18 mouse cellular contexts compared by ENCODE assay signal in the genomic region with DNA sequence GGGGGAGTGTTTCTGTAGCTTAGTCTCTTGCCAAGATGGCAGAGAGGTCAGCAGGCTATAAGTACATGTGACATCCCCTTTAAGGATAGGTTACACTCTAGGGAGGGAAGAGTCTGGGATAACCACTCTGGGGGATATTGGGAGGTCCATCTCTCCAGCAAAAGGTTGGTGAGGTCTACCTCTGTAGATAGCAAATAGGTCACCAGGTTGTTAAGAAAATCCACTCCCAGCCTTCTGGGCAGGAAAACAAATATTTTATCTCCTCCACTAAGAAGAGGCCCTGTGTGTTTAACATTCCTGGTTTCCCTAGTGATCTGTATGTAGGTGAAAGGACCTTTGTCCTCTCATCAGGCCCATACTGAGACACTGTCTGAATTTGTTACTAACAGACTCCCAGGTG. TPM values are rescaled to one million over a fixed set of nuclear protein-coding genes. Genes with fewer than 3 reads are reported as not detected.
A peak's percentile ranks its signal among the peaks of the same experiment; 100 is the strongest.
DNase-seq lines count a peak whose midpoint lies in the region; ATAC-seq lines count a peak whose summit lies in the region.
"Had no signal": no experiment of that assay in that cellular context is flagged by ENCODE, and none has a peak within 500 bp of the region (broad histone marks: within the 10 kb centered on the region; RNA-seq: fewer than 3 reads in every experiment).

No protein-coding gene starts in this region.

- no peak overlapping the region for H3K27ac ChIP-seq in kidney, embryonic 15.5 days
- no peak overlapping the region for H3K27ac ChIP-seq in kidney, embryonic 14.5 days (ENCODE audit: low read depth, low read length)
- H3K27ac ChIP-seq in intestine, embryonic 16.5 days (ENCODE audit: low read length), result peak overlapping the region; percentile 77
- peak overlapping the region; percentile 17; the same call in 1 of the 2 replicates for H3K27ac ChIP-seq in stomach, embryonic 14.5 days (ENCODE audit: low read length)
- H3K27ac ChIP-seq: forebrain, embryonic 15.5 days; hindbrain, embryonic 10.5 days; midbrain, embryonic 10.5 days; neural tube, embryonic 15.5 days had no signal

- DNase-seq in heart, postnatal 10 days, result peak; percentile 41 to 47
- DNase-seq in spleen, postnatal 4 days (ENCODE audit: low spot score in 2 of 2), result no peak
- DNase-seq in frontal cortex, adult 2 months (ENCODE audit: extremely low spot score in 1 of 2, low spot score in 1 of 2), result no peak
- DNase-seq: cerebellum, adult 18-20 months; gastrocnemius, postnatal 14 days; kidney, adult 18-20 months; lung, adult 2 months; spleen, adult 18-20 months; thymus, adult 18-20 months had no signal

- H3K9me3 ChIP-seq in kidney, embryonic 15.5 days (replicated peaks), result no peaks in the 10 kb centered on the region
- H3K9me3 ChIP-seq in kidney, embryonic 14.5 days (ENCODE audit: control insufficient read depth, low read length), result no peaks in the 10 kb centered on the region
- no peaks in the 10 kb centered on the region for H3K9me3 ChIP-seq in intestine, embryonic 16.5 days (ENCODE audit: control insufficient read depth, low read length)
- no peaks in the 10 kb centered on the region for H3K9me3 ChIP-seq in stomach, embryonic 14.5 days (ENCODE audit: control insufficient read depth, low read depth, low read length)
- H3K9me3 ChIP-seq: forebrain, embryonic 15.5 days; hindbrain, embryonic 10.5 days; midbrain, embryonic 10.5 days; neural tube, embryonic 15.5 days had no signal

- intact Hi-C loops in heart, postnatal 10 days (cut with DNase I), result no loop called here

- H3K4me3 ChIP-seq in kidney, embryonic 15.5 days (replicated peaks), result no peak overlapping the region
- H3K4me3 ChIP-seq in kidney, embryonic 14.5 days (ENCODE audit: low read length), result no peak overlapping the region
- H3K4me3 ChIP-seq in intestine, embryonic 16.5 days (ENCODE audit: low read length), result no peak overlapping the region
- no peak overlapping the region for H3K4me3 ChIP-seq in stomach, embryonic 14.5 days (ENCODE audit: low read depth, low read length)
- H3K4me3 ChIP-seq: forebrain, embryonic 15.5 days; hindbrain, embryonic 10.5 days; midbrain, embryonic 10.5 days; neural tube, embryonic 15.5 days had no signal

- peaks cover 12% of the 10 kb centered on the region for H3K4me1 ChIP-seq in kidney, embryonic 15.5 days
- H3K4me1 ChIP-seq in kidney, embryonic 14.5 days (ENCODE audit: control insufficient read depth, insufficient read depth, low read length), result 0 out of 2 replicates have a peak, but pooled peaks cover 4% of the 10 kb centered on the region
- peaks cover 24% of the 10 kb centered on the region; the same call in 1 of the 2 replicates for H3K4me1 ChIP-seq in intestine, embryonic 16.5 days (ENCODE audit: control insufficient read depth, insufficient read depth, low read length)
- H3K4me1 ChIP-seq in stomach, embryonic 14.5 days (ENCODE audit: control insufficient read depth, insufficient read depth, low read length), result no peaks in the 10 kb centered on the region
- H3K4me1 ChIP-seq: forebrain, embryonic 15.5 days; hindbrain, embryonic 10.5 days; neural tube, embryonic 15.5 days had no signal

- no peaks in the 10 kb centered on the region for H3K27me3 ChIP-seq in kidney, embryonic 15.5 days
- no peaks in the 10 kb centered on the region for H3K27me3 ChIP-seq in kidney, embryonic 14.5 days (ENCODE audit: control insufficient read depth, insufficient read depth, low read length)
- no peaks in the 10 kb centered on the region for H3K27me3 ChIP-seq in intestine, embryonic 16.5 days (replicated peaks; ENCODE audit: control insufficient read depth, insufficient read depth, low read length)
- H3K27me3 ChIP-seq in stomach, embryonic 14.5 days (ENCODE audit: control insufficient read depth, insufficient read depth, low read length), result no peaks in the 10 kb centered on the region
- H3K27me3 ChIP-seq: CH12.LX; forebrain, embryonic 15.5 days; neural tube, embryonic 15.5 days had no signal

- H3K4me2 ChIP-seq in kidney, embryonic 15.5 days, result no peak overlapping the region
- H3K4me2 ChIP-seq in kidney, embryonic 14.5 days (replicated peaks; ENCODE audit: low read depth, low read length), result no peak overlapping the region
- H3K4me2 ChIP-seq in intestine, embryonic 16.5 days (ENCODE audit: low read depth, low read length), result no peak overlapping the region
- H3K4me2 ChIP-seq in stomach, embryonic 14.5 days (replicated peaks; ENCODE audit: low read depth, low read length), result no peak overlapping the region
- H3K4me2 ChIP-seq: forebrain, embryonic 15.5 days; neural tube, embryonic 15.5 days had no signal

- no peak overlapping the region for H3K9ac ChIP-seq in kidney, embryonic 15.5 days
- H3K9ac ChIP-seq in kidney, embryonic 14.5 days (ENCODE audit: low read depth, low read length), result no peak overlapping the region
- H3K9ac ChIP-seq in intestine, embryonic 16.5 days (ENCODE audit: low read depth, low read length), result no peak overlapping the region
- H3K9ac ChIP-seq in stomach, embryonic 14.5 days (replicated peaks; ENCODE audit: low read depth, low read length), result no peak overlapping the region
- H3K9ac ChIP-seq: forebrain, embryonic 15.5 days; neural tube, embryonic 15.5 days had no signal

- peak; percentile 71; the same call in 1 of the 2 replicates for ATAC-seq in kidney, embryonic 15.5 days (replicated peaks; ENCODE audit: low FRiP score)
- ATAC-seq in kidney, embryonic 14.5 days (ENCODE audit: low FRiP score, low TSS enrichment), result no peak
- peak; percentile 95 for ATAC-seq in intestine, embryonic 16.5 days
- peak; percentile 81 for ATAC-seq in stomach, embryonic 14.5 days (ENCODE audit: insufficient number of reproducible peaks, insufficient read depth, low FRiP score, low read depth)

- no peaks in the 10 kb centered on the region for H3K36me3 ChIP-seq in kidney, embryonic 15.5 days
- H3K36me3 ChIP-seq in kidney, embryonic 14.5 days (ENCODE audit: control insufficient read depth, insufficient read depth, low read length), result no peaks in the 10 kb centered on the region
- no peaks in the 10 kb centered on the region for H3K36me3 ChIP-seq in intestine, embryonic 16.5 days (ENCODE audit: control insufficient read depth, insufficient read depth, low read length)
- H3K36me3 ChIP-seq in stomach, embryonic 14.5 days (ENCODE audit: control insufficient read depth, insufficient read depth, low read length), result no peaks in the 10 kb centered on the region
- H3K36me3 ChIP-seq: forebrain, embryonic 15.5 days; hindbrain, embryonic 10.5 days; midbrain, embryonic 10.5 days; neural tube, embryonic 15.5 days had no signal

RNA-seq across cellular contexts. Expression of a gene that starts 46.3 kb away (rescaled TPM):
- 253 and 254 TPM in 2 replicates for polyA plus RNA-seq in kidney, embryonic 15.5 days (2015; fragmentation: Nextera tagmentation; extraction: Ambion mirVana)
- polyA plus RNA-seq in kidney, embryonic 14.5 days (2014; fragmentation: Nextera tagmentation; extraction: Ambion mirVana), result 183 and 275 TPM in 2 replicates
- total RNA-seq in heart, postnatal 10 days (2021), result 100 to 1,000 TPM; 270 to 287 TPM
- polyA plus RNA-seq in intestine, embryonic 16.5 days (2015; fragmentation: Nextera tagmentation; extraction: Ambion mirVana), result 354 and 361 TPM in 2 replicates
- 341 and 374 TPM in 2 replicates for polyA plus RNA-seq in stomach, embryonic 14.5 days (2014; fragmentation: Nextera tagmentation; extraction: Ambion mirVana)
- 98.4 and 107 TPM in 2 replicates for polyA plus RNA-seq in frontal cortex, adult 2 months (2012; rRNA removed)

Comparison
In these comparisons a context has a peak if more than half of its experiments do, and no peak if none do; other contexts are left out.
1. H3K27ac ChIP-seq: peak in intestine, embryonic 16.5 days (single experiment) and stomach, embryonic 14.5 days (single experiment); none in kidney, embryonic 15.5 days (single experiment) and kidney, embryonic 14.5 days (single experiment).
2. DNase-seq: peak in heart, postnatal 10 days (2 of 2); none in spleen, postnatal 4 days (0 of 2) and frontal cortex, adult 2 months (0 of 2).